Mouse (Mus musculus): Measurements from ENCODE around the gene Abcc9.
A peak's percentile ranks its signal among the peaks of the same experiment; 100 is the strongest.
"Not testable (repeated sequence)": the region's sequence is repeated elsewhere in the genome, so short reads cannot be mapped to it uniquely, and the experiment has no call there.

The Abcc9 gene

GRCm38 (mm10) chr6:142701161-142701560, 954 bp downstream of the Abcc9 start:
- DNase-seq, result no peak

DNA sequence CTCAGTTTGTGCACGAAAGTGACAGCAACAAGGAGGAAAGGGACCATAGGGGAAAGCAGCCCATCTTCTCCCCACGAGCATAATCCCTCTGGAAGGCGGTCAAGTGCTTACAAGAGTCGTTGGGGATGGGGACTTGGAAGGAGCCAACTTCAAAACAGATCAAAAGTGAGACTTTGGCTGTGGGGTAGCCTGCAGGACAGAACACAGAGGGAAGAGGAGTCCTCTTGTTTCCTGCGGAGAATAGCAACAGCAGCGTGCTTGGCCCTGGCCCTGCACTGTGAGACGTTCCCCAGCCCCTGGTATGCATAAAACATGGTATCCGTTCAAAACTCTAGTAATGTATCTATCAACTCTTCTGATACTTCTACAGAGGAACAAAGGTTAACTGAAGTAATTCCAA, 1.4 kb downstream of the Abcc9 start:
- DNase-seq, result no peak

DNA sequence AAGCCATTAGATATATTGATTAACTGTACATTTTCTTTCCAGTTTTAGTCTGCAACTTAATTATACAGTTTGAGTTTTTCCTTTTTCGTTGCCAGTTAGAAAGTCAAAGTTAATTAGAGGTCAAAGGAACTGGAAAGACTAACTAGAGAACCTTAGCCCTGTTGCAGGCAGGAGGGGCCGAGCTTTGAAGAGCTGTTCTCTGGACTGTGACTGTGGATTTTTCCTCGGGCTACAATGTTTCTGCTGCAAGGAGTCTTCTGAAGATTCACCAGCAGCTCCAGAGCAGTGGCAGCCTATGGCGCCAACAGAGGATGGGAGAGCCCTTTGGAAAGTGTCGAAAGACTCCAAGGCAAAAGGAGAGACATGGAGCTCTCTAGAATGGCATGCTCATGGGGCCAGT, 10.0 kb downstream of the Abcc9 start:
- DNase-seq, result no peak

GRCm38 (mm10) chr6:142689673-142690072, 12.4 kb downstream of the Abcc9 start:
- DNase-seq, result no peak

- DNase-seq, result no peak
Observed at GRCm38 (mm10) chr6:142682985-142683691, 19.0 kb downstream of the Abcc9 start.

DNA sequence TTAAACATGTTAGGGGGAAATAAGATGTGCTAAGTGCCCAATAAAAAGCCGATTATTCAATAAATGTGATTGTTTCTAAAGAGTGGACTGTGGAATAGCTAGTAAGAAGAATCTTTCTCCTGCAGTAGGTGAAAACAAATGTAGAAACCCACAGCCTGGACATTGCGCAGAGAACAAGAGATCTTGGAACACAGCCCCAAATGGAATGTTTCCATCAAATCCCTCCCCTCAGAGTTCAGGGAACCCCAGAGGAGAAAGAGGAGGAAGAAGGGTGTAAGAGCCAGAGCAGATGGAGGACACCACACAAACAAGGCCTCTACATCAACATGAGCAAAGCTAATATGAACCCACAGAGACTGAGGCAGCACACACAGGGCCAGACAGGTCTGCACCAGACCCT, 32.1 kb downstream of the Abcc9 start:
- no peak for DNase-seq

DNA sequence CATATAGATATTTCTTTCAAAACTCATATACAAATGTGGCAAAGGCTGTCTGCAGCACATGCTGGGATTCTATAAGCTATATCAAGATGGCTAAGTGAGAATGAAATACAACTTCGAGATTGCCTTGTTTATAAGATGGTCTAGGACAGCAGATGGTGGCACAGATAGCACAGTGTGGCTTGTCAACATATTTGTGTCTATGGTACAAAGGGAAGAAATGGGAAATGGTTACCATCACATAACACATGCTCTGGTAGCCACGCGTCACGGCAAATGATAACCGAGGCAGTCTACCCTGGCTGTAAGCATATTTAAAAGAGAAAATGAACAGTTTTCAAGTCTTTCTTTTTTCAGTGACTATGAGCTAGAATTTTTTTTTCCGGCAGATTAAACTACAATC, 32.8 kb downstream of the Abcc9 start:
- no peak for DNase-seq

DNA sequence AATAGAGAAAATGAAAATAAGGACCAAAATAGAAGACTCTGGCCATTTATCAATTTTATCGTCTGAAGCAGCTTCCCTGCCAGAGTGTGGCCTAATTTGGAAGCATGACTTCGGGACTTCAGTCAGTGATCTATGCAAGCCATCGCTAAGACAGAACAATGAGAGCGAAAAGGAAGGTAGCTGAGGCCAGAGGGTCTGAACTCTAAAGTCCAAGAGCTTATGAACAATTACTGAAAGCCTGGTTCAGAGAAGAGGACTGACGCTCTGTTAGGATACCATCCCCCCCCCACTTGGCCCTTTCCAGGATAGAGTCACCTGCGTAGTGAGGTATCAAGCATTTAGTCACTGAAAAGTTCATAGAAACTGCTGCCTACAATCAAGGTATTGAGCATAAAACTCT, 33.3 kb downstream of the Abcc9 start:
- DNase-seq, result no peak

GRCm38 (mm10) chr6:142668419-142668766, 33.7 kb downstream of the Abcc9 start:
- no peak for DNase-seq

GRCm38 (mm10) chr6:142667701-142668418, 34.3 kb downstream of the Abcc9 start:
- no peak for DNase-seq

- DNase-seq, result not testable (repeated sequence)
Observed at GRCm38 (mm10) chr6:142662056-142662455, 40.1 kb downstream of the Abcc9 start.

DNA sequence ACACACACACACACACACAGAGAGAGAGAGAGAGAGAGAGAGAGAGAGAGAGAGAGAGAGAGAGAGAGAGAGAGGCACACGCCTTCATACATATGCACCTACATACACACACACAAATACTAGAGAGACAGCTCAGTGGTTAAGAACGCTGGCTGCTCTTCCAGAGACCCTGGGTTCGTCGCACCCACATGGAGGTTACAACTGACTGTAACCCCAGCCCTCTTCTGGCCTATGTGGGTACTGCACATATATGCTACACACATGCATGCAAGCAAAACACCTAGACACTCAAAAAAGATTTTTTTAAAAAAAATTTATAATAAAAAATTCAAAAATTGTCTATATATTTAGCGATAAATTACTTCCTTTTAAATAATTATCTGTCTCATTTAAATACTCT, 43.1 kb downstream of the Abcc9 start:
- DNase-seq, result peak; percentile 48 to 54

GRCm38 (mm10) chr6:142654561-142654960, 47.6 kb downstream of the Abcc9 start:
- DNase-seq, result no peak

DNA sequence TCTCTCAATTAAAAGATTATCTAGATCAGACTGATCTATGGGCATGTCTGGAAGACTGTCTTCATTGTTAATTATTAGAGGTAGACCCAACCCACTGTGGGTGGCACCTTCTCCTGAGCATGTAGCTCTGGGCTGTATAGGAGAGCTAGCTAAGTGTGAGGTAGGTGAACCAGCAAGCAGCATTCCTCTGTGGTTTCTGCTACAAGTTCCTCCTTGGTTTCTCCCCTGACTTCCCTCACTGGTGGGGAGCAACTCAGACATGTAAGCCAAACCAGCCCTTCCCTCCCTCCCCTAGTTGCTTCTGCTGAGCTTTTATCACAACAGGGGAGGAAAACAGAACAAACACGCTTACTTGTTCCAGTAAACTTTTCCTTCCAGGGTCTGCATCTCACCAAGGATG, 49.9 kb downstream of the Abcc9 start:
- DNase-seq, result no peak

GRCm38 (mm10) chr6:142649331-142649730, 52.8 kb downstream of the Abcc9 start:
- DNase-seq, result no peak

DNA sequence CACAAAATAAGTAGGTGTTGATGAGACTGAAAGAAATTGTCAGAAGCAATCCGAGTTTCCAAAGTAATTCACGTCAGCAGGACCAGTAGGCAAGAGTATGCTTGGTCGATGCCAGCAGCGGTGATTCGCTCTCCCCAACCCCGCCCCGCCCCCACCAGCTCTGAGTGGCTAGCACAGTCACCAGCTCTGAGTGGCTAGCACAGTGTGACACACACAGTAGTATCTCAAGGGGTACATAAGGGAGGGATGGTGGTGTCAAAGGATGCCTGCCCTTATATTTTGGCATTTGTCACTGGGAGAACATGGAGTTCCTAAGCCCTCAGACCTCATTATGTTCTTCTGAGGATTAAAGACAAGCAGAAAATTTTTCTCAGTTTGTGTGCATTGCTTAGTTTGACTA, 56.6 kb downstream of the Abcc9 start:
- DNase-seq, result no peak

GRCm38 (mm10) chr6:142639301-142639700, 62.8 kb downstream of the Abcc9 start:
- no peak for DNase-seq

DNA sequence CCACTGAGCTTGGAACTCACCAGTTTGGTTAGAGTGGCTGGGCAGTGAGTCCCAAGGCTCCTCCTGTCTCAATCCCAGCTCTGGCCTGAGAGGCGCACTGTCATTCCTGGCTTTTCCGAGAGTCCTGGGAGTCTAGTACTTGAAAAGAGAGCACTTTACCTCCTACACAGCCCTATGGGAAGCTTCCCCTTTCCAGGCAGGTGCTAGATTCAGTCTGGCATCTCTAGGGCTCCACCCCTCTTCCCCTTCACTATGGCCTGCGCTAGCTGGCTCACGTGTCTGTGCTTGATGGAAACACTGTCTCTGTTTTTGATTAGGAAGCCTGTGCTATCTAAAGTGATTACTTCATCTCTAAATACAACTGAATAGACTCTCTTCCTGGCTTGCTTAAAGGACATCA, 66.5 kb downstream of the Abcc9 start:
- no peak for DNase-seq

- no peak for DNase-seq
Observed at GRCm38 (mm10) chr6:142635185-142635583, 66.9 kb downstream of the Abcc9 start.

DNA sequence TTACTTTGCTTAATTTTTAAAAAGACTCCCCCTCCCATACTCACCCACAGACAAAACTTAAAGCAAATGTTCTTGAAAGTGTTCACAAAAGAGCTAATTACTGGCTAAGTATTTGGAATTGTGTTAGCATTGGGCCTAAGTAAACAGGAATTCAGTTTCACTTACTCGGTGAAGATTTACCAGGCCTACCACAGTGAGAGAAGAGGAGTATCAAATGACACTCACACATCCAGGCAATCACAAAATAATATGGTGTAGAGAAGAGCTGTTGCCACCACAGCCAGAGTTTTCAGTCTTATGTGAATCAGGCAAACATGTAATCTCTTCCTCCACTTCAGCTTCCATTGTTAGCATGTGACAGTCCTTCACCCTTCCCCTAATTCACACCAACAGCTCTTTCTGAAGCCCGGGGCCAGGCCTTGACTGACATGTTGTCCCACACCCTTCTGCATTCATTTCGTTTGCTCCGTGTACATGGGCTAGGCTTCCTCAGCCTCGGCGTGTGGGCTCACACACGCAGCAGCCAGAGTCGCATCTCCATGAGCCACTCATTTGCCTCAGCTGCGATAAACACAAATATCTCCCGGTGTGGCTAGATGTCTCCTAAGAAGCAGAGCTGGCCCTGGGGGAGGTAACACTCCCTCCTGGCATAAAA, 67.5 kb downstream of the Abcc9 start:
- no peak for DNase-seq

DNA sequence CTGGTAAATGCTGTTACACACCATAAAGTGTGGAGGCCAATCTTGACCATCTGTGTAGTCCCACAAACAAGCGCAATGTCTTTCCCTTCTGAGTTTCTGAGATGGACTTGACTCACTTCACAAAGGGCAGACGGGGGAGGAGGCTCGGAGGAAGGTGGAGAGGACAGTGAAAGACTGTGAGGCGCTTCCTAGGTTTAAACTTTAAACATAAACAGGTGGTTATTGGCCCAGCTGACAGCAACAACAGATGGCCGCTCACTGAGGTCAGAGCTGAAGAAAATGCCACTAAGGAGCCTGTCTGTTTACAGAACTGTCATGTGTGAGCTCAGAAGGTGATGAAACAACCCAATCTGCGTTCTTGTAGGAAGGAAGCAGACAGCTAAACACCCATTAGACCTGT, 78.8 kb downstream of the Abcc9 start:
- DNase-seq, result no peak

GRCm38 (mm10) chr6:142616659-142617058, 85.5 kb downstream of the Abcc9 start:
- peak; percentile 27 to 30 for DNase-seq

GRCm38 (mm10) chr6:142614324-142614723, 87.8 kb downstream of the Abcc9 start:
- DNase-seq, result no peak

- DNase-seq, result no peak
Observed at GRCm38 (mm10) chr6:142612366-142612765, 89.7 kb downstream of the Abcc9 start.
